Mouse (Mus musculus) monocyte, adult 5-6 weeks (primary cell): ENCODE data around the gene Dst. TPM values are rescaled to one million over a fixed set of nuclear protein-coding genes. Genes with fewer than 3 reads are reported as not detected.

Experiments
- ATAC-seq: fragments of 153-309, 156-312 bp; replicated peaks from 2 replicates; pipeline ENCODE4 v1.8.0; 2017; ENCODE audit warnings: mild to moderate bottlenecking; ENCODE audit not compliant: low TSS enrichment, insufficient number of reproducible peaks, severe bottlenecking, poor library complexity, low FRiP score
- total RNA-seq: library from RNA; stranded (forward); fragments of 200-1000, 200-491, 200-594 nt; gene quantifications from 3 replicates; pipeline ENCODE4 v1.2.3, GENCODE M21; 2017

The Dst gene
- total RNA-seq, 1 experiment from 2014 or later: 0.29 TPM

DNA sequence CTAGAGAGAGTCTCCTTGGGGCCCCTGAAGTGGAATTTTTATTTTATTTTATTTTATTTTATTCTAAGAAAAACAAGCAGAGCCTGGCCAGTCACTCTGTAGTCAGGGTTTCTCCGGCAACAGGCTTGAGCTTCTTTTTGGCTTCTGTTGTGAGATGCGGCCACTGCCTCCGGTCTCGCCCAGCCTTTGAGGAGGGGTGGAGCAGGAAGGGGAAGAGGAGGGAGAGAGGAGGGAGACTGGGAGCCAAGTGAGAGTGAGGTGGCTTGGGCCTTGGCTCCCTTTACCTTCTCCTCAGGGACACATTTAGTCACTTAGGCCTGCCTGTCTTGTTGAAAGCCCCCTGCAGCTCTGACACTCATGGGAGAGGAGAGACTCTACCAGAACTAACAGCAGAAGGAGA, 99.4 kb downstream of the Dst start:
- no peak for ATAC-seq

GRCm38 (mm10) chr1:34011051-34011677, 103.1 kb downstream of the Dst start:
- peak; percentile 50; the same call in 1 of the 2 replicates for ATAC-seq

- ATAC-seq: no peak
Observed at GRCm38 (mm10) chr1:34011821-34012271, 103.8 kb downstream of the Dst start.

- no peak for ATAC-seq
Observed at GRCm38 (mm10) chr1:34013490-34013889, 105.5 kb downstream of the Dst start.

- no peak for ATAC-seq
Observed at GRCm38 (mm10) chr1:34016780-34017179, 108.8 kb downstream of the Dst start.

GRCm38 (mm10) chr1:34017323-34017722, 109.3 kb downstream of the Dst start:
- ATAC-seq: no peak

DNA sequence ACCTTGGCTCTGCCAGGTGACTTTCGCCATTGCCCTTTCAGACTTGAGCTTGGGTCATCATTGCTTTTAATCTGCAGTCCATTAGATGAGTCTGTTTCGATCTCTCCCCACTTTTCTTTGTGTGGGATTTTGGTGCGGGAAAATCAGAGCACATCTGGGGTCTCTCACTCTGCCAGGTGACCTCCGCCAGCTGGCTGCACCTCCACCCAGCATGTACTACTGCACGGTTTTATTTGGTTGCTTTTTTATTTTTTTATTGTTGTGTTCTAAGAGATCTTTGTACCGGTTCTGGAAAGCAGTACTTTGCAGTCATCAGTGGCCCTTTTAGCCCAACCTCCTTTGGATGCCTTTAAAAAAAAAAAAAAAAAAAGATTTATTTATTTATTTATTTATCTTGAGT, 112.6 kb downstream of the Dst start:
- no peak for ATAC-seq

DNA sequence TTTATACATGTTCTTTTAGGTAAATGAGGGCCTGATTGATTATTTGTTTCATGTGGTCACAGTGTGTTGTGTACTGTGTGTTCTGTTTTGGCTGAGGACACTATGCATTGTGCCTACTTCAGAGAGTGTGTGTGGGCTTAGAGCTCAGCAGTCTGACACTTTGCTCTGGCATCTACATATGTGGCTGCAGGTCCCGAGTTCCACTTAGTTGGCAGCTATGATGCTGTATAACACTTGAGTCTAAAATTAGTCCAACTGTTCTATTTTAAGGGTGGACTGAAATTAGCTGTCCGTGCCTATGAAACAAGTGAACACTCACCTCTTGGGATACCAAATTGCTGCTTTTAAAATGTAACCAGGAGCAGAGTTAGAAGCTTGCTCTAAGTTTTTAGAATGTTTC, 113.5 kb downstream of the Dst start:
- ATAC-seq: no peak

- ATAC-seq: no peak
Observed at GRCm38 (mm10) chr1:34023154-34023553, 115.1 kb downstream of the Dst start.

- no peak for ATAC-seq
Observed at GRCm38 (mm10) chr1:34025879-34026278, 117.9 kb downstream of the Dst start.

- ATAC-seq: no peak
Observed at GRCm38 (mm10) chr1:34028722-34029121, 120.7 kb downstream of the Dst start.

DNA sequence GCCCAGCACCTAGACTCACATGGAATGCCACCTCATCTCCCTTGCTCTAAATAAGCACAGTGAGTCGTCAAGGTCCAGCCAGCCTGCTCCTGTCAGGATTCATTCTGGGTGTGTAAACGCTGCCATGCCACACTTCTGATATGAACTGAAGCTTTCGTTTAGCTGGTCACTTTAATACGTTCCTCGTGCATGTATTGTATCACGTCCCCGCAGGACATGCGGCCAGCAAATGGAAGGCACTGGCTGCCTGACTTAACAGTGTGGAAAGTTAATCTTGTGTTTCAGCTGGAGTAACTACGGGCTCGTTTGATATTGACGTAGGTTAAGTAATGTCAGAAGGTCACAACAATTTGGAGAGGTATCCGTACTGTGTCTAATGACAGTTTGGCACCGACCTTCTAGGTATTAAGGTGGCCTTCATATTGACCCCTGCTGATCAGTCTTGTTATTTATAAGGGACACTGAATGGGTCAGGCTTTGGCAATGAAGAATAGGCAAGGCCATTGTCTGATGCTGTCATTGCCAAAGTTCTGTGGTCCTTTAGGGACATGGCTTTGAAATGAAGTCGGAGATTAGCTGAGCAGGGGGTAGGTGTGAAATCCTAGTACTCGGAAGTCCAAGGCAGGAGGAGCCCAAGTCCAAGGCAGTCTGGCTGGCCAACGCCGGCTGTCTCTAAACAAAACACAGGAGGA, 122.5 kb downstream of the Dst start:
- no peak for ATAC-seq

DNA sequence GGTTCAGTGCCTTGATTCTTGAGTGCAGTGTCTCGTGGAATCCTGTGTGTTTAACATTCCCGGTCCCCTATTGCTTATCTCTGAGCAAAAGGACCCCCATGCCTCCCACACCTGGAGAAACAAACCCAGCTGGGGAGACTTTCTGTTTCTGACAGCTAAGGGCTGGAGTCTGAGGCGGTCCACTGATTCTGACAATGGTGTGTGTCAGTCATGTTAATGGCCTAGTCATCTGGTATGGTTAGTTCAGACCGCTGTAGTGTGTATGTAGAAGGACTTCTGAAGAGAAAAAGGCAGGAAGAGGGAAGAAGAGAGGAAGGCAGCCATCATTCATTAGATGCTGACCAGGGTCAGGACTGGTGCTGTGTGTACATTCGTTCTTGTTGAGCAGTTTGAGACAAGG, 125.0 kb downstream of the Dst start:
- ATAC-seq: no peak

- ATAC-seq: no peak
Observed at GRCm38 (mm10) chr1:34033478-34033877, 125.5 kb downstream of the Dst start.

GRCm38 (mm10) chr1:34033958-34034357, 125.9 kb downstream of the Dst start:
- no peak for ATAC-seq

DNA sequence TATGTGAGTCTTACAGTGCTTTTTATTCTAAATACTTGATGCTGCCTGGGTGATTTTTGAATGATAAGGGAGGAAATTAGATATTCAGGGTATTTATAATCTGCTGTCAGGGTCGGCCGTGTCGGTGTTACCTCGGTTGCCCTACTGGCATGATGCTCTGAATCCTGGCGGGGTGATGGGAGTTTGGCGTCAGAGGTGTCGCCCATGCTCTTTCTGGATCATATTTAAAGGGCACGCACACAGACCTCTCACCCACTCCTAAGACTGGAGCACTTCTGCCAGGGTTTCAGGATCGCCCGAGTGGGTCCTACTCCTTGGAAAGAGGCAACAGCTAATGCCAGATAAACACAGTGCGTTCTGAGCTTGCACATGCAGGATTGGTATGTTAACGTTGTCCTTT, 128.1 kb downstream of the Dst start:
- no peak for ATAC-seq

GRCm38 (mm10) chr1:34038571-34038970, 130.5 kb downstream of the Dst start:
- ATAC-seq: no peak

DNA sequence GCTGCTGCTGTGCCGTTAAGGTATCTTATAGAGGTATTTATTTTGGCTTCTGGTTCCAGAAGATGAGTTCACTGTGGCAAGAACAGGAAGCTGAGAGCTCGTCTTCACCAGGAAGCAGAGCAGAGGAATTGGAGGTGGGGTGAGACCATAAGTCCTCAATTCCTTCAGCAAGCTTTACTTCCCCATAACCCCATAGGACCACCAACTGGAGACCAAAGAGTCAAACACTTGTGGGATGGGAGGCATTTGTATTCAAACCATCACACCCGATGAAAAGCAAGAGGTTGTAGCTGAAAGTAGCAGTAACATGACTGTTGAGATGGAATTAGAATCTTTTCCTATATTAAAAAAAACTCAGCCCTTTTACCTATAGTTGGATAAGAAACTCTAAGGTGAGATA, 132.0 kb downstream of the Dst start:
- ATAC-seq: no peak

GRCm38 (mm10) chr1:34040901-34041721, 133.1 kb downstream of the Dst start:
- ATAC-seq: no peak

- ATAC-seq: no peak
Observed at GRCm38 (mm10) chr1:34042299-34042698, 134.3 kb downstream of the Dst start.
